Mouse (Mus musculus) brown adipose tissue, adult 24 weeks (tissue): Measurements from ENCODE around the gene Mrto4. TPM values are rescaled to one million over a fixed set of nuclear protein-coding genes. Genes with fewer than 3 reads are reported as not detected.
"Not testable (repeated sequence)": the region's sequence is repeated elsewhere in the genome, so short reads cannot be mapped to it uniquely, and the experiment has no call there.

Experiments
- H3K27ac ChIP-seq: fragments of 200-500 bp; replicated peaks from 2 replicates; pipeline ENCODE4 v1.5.1; 2012; ENCODE audit warnings: low read depth, mild to moderate bottlenecking, low read length
- H3K4me1 ChIP-seq: fragments of 200-500 bp; 2 replicates; pipeline ENCODE4 v1.6.1; 2012; ENCODE audit warnings: low read length, mixed read lengths; ENCODE audit not compliant: control insufficient read depth, insufficient read depth, insufficient read length
- H3K4me3 ChIP-seq: fragments of 200-500 bp; 2 replicates; pipeline ENCODE4 v1.5.1; 2012; ENCODE audit warnings: low read depth, mild to moderate bottlenecking, low read length, moderate library complexity; ENCODE audit not compliant: insufficient read depth
- polyA plus RNA-seq: library from polyadenylated mRNA; stranded (reverse); fragments of >200 nt; gene quantifications from 2 replicates; pipeline ENCODE4 v1.2.4, GENCODE M21; 2012; ENCODE audit not compliant: missing spikeins, insufficient read depth, insufficient read length

The Mrto4 gene
- polyA plus RNA-seq = 16.7 and 22.2 TPM in 2 replicates

GRCm38 (mm10) chr4:139351931-139352711 is at the start of gene Mrto4, which contains the start of the genes Emc1 and Ubr4:
Mrto4 (minus strand) TSS chr4:139352576.
Emc1 (plus strand) TSS chr4:139352587.
Ubr4 (plus strand) TSS chr4:139352609.
- peaks cover 8% of the 10 kb centered on the region for H3K4me1 ChIP-seq
- H3K27ac ChIP-seq = peak within 1 kb of the TSS; percentile 95
- peak within 1 kb of the TSS; percentile 91 for H3K4me3 ChIP-seq

GRCm38 (mm10) chr4:139400487-139400886 is 48.1 kb upstream of the Mrto4 start:
- H3K4me3 ChIP-seq = no peak overlapping the region
- no peaks in the 10 kb centered on the region for H3K4me1 ChIP-seq
- no peak overlapping the region for H3K27ac ChIP-seq

GRCm38 (mm10) chr4:139395431-139395830 is 43.1 kb upstream of the Mrto4 start:
- H3K27ac ChIP-seq = no peak overlapping the region
- H3K4me3 ChIP-seq = no peak overlapping the region
- no peaks in the 10 kb centered on the region for H3K4me1 ChIP-seq

- peaks cover 4% of the 10 kb centered on the region; the same call in 1 of the 2 replicates for H3K4me1 ChIP-seq
- no peak overlapping the region for H3K27ac ChIP-seq
- H3K4me3 ChIP-seq = no peak overlapping the region
Measured at GRCm38 (mm10) chr4:139389557-139389956, 37.2 kb upstream of the Mrto4 start.

GRCm38 (mm10) chr4:139386869-139387319 is 34.5 kb upstream of the Mrto4 start:
- H3K4me3 ChIP-seq = no peak overlapping the region

GRCm38 (mm10) chr4:139385841-139386240 is 33.5 kb upstream of the Mrto4 start:
- H3K4me3 ChIP-seq, H3K27ac ChIP-seq: not testable (repeated sequence)
- peaks cover 11% of the 10 kb centered on the region; the same call in 1 of the 2 replicates for H3K4me1 ChIP-seq

More at GRCm38 (mm10) chr4:139386869-139387319, 34.5 kb upstream of the Mrto4 start:
- peaks cover 11% of the 10 kb centered on the region; the same call in 1 of the 2 replicates for H3K4me1 ChIP-seq
- H3K27ac ChIP-seq = no peak overlapping the region; the same call in 1 of the 2 replicates

- Histone ChIP-seq H3K4me1 (peaks cover 14% of the 10 kb centered on the region; the same call in 1 of the 2 replicates), H3K4me3 (peak overlapping the region; percentile 27), H3K27ac (no peak overlapping the region)
Measured at GRCm38 (mm10) chr4:139382231-139382630, 29.9 kb upstream of the Mrto4 start.

- H3K4me3 ChIP-seq = peak overlapping the region; percentile 84
- no peak overlapping the region for H3K27ac ChIP-seq
Measured at GRCm38 (mm10) chr4:139381452-139381845, 29.1 kb upstream of the Mrto4 start.

GRCm38 (mm10) chr4:139380775-139381451 is 28.5 kb upstream of the Mrto4 start:
- Histone ChIP-seq H3K27ac (0 out of 2 replicates have a peak overlapping the region, but pooled peaks have one; percentile 42), H3K4me3 (peak overlapping the region; percentile 84), H3K4me1 (peaks cover 10% of the 10 kb centered on the region; the same call in 1 of the 2 replicates)

More at GRCm38 (mm10) chr4:139381452-139381845, 29.1 kb upstream of the Mrto4 start:
- H3K4me1 ChIP-seq = peaks cover 10% of the 10 kb centered on the region; the same call in 1 of the 2 replicates

- Histone ChIP-seq H3K27ac (peak overlapping the region; percentile 92), H3K4me1 (peaks cover 10% of the 10 kb centered on the region; the same call in 1 of the 2 replicates), H3K4me3 (peak overlapping the region; percentile 86)
Measured at GRCm38 (mm10) chr4:139380207-139380748, 27.9 kb upstream of the Mrto4 start.

- Histone ChIP-seq H3K27ac (no peak overlapping the region), H3K4me3 (peak overlapping the region; percentile 86), H3K4me1 (peaks cover 10% of the 10 kb centered on the region; the same call in 1 of the 2 replicates)
Measured at GRCm38 (mm10) chr4:139379719-139380118, 27.3 kb upstream of the Mrto4 start.

- 0 out of 2 replicates have a peak overlapping the region, but pooled peaks have one; percentile 53 for H3K27ac ChIP-seq
- no peak overlapping the region for H3K4me3 ChIP-seq
- no peaks in the 10 kb centered on the region; the same call in 1 of the 2 replicates for H3K4me1 ChIP-seq
Measured at GRCm38 (mm10) chr4:139373531-139373930, 21.2 kb upstream of the Mrto4 start.

- H3K27ac ChIP-seq = peak overlapping the region; percentile 53; the same call in 1 of the 2 replicates
- H3K4me1 ChIP-seq = no peaks in the 10 kb centered on the region; the same call in 1 of the 2 replicates
- H3K4me3 ChIP-seq = no peak overlapping the region
Measured at GRCm38 (mm10) chr4:139373130-139373529, 20.8 kb upstream of the Mrto4 start.

- Histone ChIP-seq H3K4me3 (no peak overlapping the region), H3K27ac (no peak overlapping the region), H3K4me1 (no peaks in the 10 kb centered on the region; the same call in 1 of the 2 replicates)
Measured at GRCm38 (mm10) chr4:139368038-139368437, 15.7 kb upstream of the Mrto4 start.

- Histone ChIP-seq H3K4me1 (no peaks in the 10 kb centered on the region), H3K4me3 (no peak overlapping the region), H3K27ac (no peak overlapping the region)
Measured at GRCm38 (mm10) chr4:139367336-139367735, 15.0 kb upstream of the Mrto4 start.
